Mouse (Mus musculus): ENCODE data around the gene Lzts2. TPM values are rescaled to one million over a fixed set of nuclear protein-coding genes. Genes with fewer than 3 reads are reported as not detected.

Lzts2 gene
- polyA plus RNA-seq (2012), result 0.29 and 0.33 TPM in 2 replicates

DNA sequence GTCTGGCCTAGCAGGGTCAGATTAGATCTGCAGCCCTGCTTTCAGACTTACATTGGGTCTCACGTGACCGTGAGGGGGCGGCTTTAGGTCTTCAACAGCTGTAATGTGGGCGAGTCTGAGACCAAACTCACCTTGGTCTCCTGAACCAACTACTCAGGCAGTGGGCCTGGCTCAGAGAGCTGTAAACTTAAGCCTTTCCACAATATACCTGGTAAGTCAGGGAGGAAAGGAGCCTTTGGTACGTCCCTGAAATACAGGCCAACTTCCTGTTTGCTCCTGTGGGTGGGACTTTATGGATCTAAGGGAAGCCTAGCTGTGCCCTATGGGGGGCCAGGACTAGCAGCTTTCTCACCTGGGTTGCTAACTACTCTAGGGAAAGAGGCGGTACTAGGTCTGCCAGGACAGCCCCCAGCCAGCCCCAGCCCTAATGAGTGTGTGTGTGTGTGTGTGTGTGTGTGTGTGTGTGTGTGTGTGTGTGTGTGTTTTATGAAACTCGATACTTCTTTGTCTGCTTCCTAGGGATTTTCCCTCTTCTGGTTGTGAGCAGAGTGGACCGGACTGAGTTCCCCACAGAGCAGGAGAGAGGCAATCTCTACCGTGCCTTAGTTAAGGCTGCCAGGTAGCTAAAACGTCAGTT is at the start of gene Lzts2:
Gene Lzts2 (plus strand): TSS at position 80 of the 637 bp plus-strand sequence.
- H3K36me3 ChIP-seq (ENCODE audit: control insufficient read depth), result peaks cover 32% of the 10 kb centered on the region
- H3K4me3 ChIP-seq (replicated peaks), result peak within 1 kb of the TSS; percentile 59
- H3K4me1 ChIP-seq (ENCODE audit: control insufficient read depth), result peaks cover 44% of the 10 kb centered on the region
- TF ChIP-seq TAL1 (IDR thresholded peaks at IDR 0.05; ENCODE audit: low read length) (no peak), GATA1 (IDR thresholded peaks at IDR 0.05; ENCODE audit: low read length) (no peak)
- H3K27me3 ChIP-seq (ENCODE audit: control insufficient read depth), result peaks cover 42% of the 10 kb centered on the region
- H3K9me3 ChIP-seq (ENCODE audit: control insufficient read depth, low read length), result no peaks in the 10 kb centered on the region

DNA sequence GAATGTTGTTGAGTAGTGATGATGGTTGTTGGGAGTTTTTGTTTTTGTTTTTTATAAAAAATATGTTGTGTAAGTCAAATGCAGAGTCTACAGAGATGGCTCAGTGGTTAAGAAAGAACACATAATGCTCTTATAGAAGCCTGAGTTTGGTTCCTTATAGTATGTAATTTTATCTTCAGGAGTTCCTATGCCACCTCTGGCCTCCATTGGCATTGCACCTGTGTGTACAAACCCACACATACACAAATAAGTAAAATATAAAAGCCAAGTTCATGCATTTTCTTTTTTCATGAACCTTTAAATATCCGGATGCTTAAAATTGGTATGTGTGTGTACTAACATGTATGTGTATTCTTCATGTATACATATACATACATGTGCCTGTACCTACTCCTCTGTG is 48.2 kb upstream of the Lzts2 start:
- peaks cover 92% of the 10 kb centered on the region for H3K36me3 ChIP-seq (ENCODE audit: control insufficient read depth)
- H3K4me1 ChIP-seq (ENCODE audit: control insufficient read depth), result no peaks in the 10 kb centered on the region
- H3K4me3 ChIP-seq (replicated peaks), result no peak overlapping the region
- no peaks in the 10 kb centered on the region for H3K9me3 ChIP-seq (ENCODE audit: control insufficient read depth, low read length)
- H3K27me3 ChIP-seq (ENCODE audit: control insufficient read depth), result no peaks in the 10 kb centered on the region
- TF ChIP-seq GATA1 (IDR thresholded peaks at IDR 0.05; ENCODE audit: low read length) (no peak), TAL1 (IDR thresholded peaks at IDR 0.05; ENCODE audit: low read length) (no peak)

DNA sequence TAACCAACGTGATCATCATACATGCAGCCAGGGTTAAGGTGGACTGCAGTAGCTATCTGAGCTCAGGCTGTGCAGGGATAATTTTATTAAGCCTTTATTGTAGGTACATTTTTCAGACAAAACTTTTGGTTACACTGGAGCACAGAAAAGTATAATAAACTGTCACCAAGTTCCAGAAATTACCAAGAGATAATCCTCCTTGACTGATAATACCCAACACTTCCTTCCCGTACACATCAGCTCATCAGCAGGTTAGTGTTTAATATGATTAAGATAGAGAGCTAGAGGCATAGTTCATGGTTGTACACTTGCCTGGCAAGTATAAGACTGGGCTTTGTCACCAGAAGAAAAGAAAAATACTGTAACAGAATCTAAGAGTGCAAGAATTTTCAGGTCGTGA is 45.9 kb upstream of the Lzts2 start:
- no peak for TF ChIP-seq GATA1 (IDR thresholded peaks at IDR 0.05; ENCODE audit: low read length)
- TF ChIP-seq TAL1 (IDR thresholded peaks at IDR 0.05; ENCODE audit: low read length), result no peak
- H3K4me3 ChIP-seq (replicated peaks), result no peak overlapping the region
- no peaks in the 10 kb centered on the region for H3K9me3 ChIP-seq (ENCODE audit: control insufficient read depth, low read length)
- H3K4me1 ChIP-seq (ENCODE audit: control insufficient read depth), result no peaks in the 10 kb centered on the region
- H3K36me3 ChIP-seq (ENCODE audit: control insufficient read depth), result peaks cover 92% of the 10 kb centered on the region
- no peaks in the 10 kb centered on the region for H3K27me3 ChIP-seq (ENCODE audit: control insufficient read depth)

DNA sequence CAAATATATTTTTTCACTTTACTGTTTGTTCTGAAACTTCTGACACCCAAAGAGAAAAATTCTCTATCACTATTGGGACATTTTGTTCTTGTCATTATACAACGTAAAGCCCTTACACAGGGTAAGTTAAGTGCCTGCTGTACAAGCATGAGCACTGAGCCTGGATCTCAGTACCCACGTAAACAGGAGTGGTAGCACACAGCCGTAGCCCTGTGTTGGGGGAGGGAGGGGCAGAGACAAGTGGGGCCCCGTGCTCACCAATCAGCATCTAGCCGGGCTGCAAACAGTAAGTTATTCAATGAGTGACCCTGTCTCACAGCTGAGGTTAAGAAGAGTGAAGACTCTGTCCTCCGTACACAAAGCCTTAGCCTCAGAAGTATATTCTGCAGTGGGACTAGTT is 37.6 kb upstream of the Lzts2 start:
- Histone ChIP-seq H3K4me3 (replicated peaks) (no peak overlapping the region), H3K4me1 (ENCODE audit: control insufficient read depth) (no peaks in the 10 kb centered on the region), H3K9me3 (ENCODE audit: control insufficient read depth, low read length) (no peaks in the 10 kb centered on the region), H3K36me3 (ENCODE audit: control insufficient read depth) (peaks cover 97% of the 10 kb centered on the region), H3K27me3 (ENCODE audit: control insufficient read depth) (no peaks in the 10 kb centered on the region)
- TF ChIP-seq GATA1 (IDR thresholded peaks at IDR 0.05; ENCODE audit: low read length), result no peak
- TF ChIP-seq TAL1 (IDR thresholded peaks at IDR 0.05; ENCODE audit: low read length), result no peak

DNA sequence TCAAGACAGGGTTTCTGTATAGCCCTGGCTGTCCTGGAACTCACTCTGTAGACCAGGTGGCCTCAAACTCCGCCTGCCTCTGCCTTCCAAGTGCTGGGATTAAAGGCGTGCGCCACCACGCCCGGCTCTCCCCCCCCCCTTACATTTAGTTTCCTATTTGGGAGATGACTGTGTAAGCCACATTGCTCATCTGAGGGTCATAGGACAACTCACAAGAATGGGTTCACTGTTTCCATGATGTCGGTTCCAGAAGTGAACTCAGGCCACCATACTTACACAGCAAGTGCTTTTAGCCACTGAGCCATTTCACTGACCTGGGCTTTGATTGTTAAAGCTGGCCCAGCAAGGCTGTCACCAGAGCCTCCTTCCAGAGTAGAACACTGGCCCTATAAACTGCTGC is 37.1 kb upstream of the Lzts2 start:
- Histone ChIP-seq H3K36me3 (ENCODE audit: control insufficient read depth) (peaks cover 97% of the 10 kb centered on the region), H3K27me3 (ENCODE audit: control insufficient read depth) (no peaks in the 10 kb centered on the region), H3K4me1 (ENCODE audit: control insufficient read depth) (no peaks in the 10 kb centered on the region), H3K4me3 (replicated peaks) (no peak overlapping the region), H3K9me3 (ENCODE audit: control insufficient read depth, low read length) (no peaks in the 10 kb centered on the region)
- TF ChIP-seq TAL1 (IDR thresholded peaks at IDR 0.05; ENCODE audit: low read length) (no peak), GATA1 (IDR thresholded peaks at IDR 0.05; ENCODE audit: low read length) (no peak)

DNA sequence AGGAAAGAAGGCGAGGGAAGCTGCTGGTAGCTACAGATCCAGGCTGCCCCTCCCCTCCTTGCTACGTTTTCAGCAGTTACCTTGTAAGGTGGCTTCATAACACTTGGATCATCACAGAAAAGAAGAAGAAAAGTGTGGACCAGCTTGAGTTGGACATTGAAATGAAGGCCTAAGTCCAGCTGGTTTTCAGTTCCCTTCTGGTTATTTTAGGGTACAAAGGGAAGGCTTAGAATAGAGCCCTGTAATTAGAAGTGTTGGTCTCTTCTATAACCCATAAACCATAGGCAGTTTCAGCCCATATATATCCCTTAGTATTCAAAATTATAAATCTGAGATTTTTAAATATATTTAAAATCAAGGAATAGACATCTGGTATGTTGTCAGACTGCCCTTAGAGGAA is 33.4 kb upstream of the Lzts2 start:
- H3K4me1 ChIP-seq (ENCODE audit: control insufficient read depth), result no peaks in the 10 kb centered on the region
- TF ChIP-seq TAL1 (IDR thresholded peaks at IDR 0.05; ENCODE audit: low read length), result no peak
- no peak for TF ChIP-seq GATA1 (IDR thresholded peaks at IDR 0.05; ENCODE audit: low read length)
- peaks cover 69% of the 10 kb centered on the region for H3K36me3 ChIP-seq (ENCODE audit: control insufficient read depth)
- H3K9me3 ChIP-seq (ENCODE audit: control insufficient read depth, low read length), result no peaks in the 10 kb centered on the region
- no peaks in the 10 kb centered on the region for H3K27me3 ChIP-seq (ENCODE audit: control insufficient read depth)
- H3K4me3 ChIP-seq (replicated peaks), result no peak overlapping the region

DNA sequence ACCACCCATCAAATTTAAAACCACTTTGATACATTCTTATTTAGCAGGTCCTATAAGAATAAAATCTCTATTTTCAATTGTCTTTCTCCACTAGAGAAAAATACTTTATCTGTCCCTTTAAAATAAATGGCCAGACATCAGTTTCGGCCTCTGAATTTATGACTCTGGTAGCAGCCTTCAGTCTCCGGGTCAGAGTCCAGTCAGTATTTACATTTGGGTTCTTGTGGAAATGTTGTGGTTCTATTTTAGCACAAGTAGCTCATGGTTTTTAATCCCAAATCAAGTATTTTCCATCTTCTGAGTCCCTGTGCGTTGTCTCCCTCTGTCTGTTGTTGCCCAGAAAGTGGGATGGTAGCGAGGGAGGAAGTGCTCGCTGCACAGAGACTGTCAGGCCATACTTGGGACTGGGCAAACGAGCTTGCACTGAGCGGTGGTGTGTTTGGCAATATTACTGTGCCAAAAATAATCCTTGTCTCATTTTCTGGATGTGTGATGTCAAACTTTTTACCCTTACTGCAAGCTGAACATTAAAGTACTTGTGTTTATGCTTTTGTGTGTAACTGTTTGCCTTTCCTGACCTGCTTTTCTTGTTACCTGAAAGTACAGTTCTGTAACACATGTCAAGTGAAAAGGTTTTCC is 31.6 kb upstream of the Lzts2 start:
- no peaks in the 10 kb centered on the region for H3K4me1 ChIP-seq (ENCODE audit: control insufficient read depth)
- H3K9me3 ChIP-seq (ENCODE audit: control insufficient read depth, low read length), result no peaks in the 10 kb centered on the region
- TF ChIP-seq TAL1 (IDR thresholded peaks at IDR 0.05; ENCODE audit: low read length), result no peak
- no peak for TF ChIP-seq GATA1 (IDR thresholded peaks at IDR 0.05; ENCODE audit: low read length)
- H3K27me3 ChIP-seq (ENCODE audit: control insufficient read depth), result peaks cover 2% of the 10 kb centered on the region
- H3K4me3 ChIP-seq (replicated peaks), result no peak overlapping the region
- peaks cover 51% of the 10 kb centered on the region for H3K36me3 ChIP-seq (ENCODE audit: control insufficient read depth)

DNA sequence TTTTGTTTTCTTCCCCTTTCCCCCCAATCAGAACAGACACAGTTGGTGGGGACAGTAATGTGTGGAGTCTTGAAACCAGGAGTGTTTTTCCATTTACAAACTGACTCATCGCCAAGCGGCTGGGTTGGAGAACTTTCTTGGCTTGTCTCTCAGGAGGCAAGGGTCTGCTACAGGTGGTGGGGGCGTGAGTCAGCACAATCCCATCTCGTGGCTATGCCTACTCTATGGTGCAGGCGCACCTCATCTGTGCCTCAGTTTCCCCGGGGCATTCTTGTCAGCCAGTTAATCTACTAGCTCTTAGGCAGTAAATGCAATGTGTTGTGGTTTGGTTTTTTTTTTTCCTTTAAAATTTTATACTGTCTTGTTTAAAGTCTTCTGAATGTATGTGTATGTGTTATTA is 30.8 kb upstream of the Lzts2 start:
- Histone ChIP-seq H3K9me3 (ENCODE audit: control insufficient read depth, low read length) (no peaks in the 10 kb centered on the region), H3K4me1 (ENCODE audit: control insufficient read depth) (no peaks in the 10 kb centered on the region), H3K36me3 (ENCODE audit: control insufficient read depth) (peaks cover 43% of the 10 kb centered on the region), H3K4me3 (replicated peaks) (no peak overlapping the region), H3K27me3 (ENCODE audit: control insufficient read depth) (peaks cover 10% of the 10 kb centered on the region)
- TF ChIP-seq TAL1 (IDR thresholded peaks at IDR 0.05; ENCODE audit: low read length), result no peak
- TF ChIP-seq GATA1 (IDR thresholded peaks at IDR 0.05; ENCODE audit: low read length), result no peak

DNA sequence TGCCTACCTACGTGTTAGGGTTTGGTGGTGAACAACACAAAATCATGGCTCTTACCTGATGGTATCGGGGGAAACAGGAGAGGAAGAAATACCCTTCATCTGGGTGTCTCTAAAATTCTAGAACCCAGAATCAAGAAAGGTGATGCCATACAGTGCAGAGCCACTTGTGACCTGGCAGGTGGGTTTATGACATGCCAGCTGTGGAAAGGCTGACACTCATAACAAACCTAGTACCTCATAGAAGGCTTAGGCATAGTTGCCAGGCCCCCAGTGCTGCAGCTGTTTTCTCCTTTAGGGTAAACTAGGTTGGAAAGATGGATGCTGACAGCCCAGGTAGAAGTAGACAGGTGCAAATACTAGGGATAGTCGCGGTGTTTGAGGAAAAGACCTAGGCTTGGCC is 29.8 kb upstream of the Lzts2 start:
- Histone ChIP-seq H3K36me3 (ENCODE audit: control insufficient read depth) (peaks cover 34% of the 10 kb centered on the region), H3K4me3 (replicated peaks) (no peak overlapping the region), H3K4me1 (ENCODE audit: control insufficient read depth) (peaks cover 4% of the 10 kb centered on the region; the same call in 1 of the 2 replicates), H3K9me3 (ENCODE audit: control insufficient read depth, low read length) (no peaks in the 10 kb centered on the region), H3K27me3 (ENCODE audit: control insufficient read depth) (peaks cover 21% of the 10 kb centered on the region)
- no peak for TF ChIP-seq TAL1 (IDR thresholded peaks at IDR 0.05; ENCODE audit: low read length)

All from erythroblast, embryonic 14.5 days (primary cell).